Mouse (Mus musculus) adrenal gland, postnatal 36 days (tissue): ENCODE measurements around the gene Nol8. TPM values are rescaled to one million over a fixed set of nuclear protein-coding genes. Genes with fewer than 3 reads are reported as not detected.
A peak's percentile ranks its signal among the peaks of the same experiment; 100 is the strongest.

Source experiments
- DNase-seq, 2 experiments: peaks; one replicate each; pipeline ENCODE4 v3.0.0; 2021; ENCODE audit warnings: mixed read lengths in 1 of 2
- total RNA-seq, 2 experiments: library from RNA; stranded (reverse); gene quantifications; 2 replicates each; pipeline ENCODE4 v1.2.3; 2021

The Nol8 gene
- total RNA-seq, 2 experiments from 2014 or later, result 24.5 to 25.4 TPM

GRCm38 (mm10) chr13:49684266-49684665, 31.4 kb downstream of the Nol8 start:
- no peak for DNase-seq

DNA sequence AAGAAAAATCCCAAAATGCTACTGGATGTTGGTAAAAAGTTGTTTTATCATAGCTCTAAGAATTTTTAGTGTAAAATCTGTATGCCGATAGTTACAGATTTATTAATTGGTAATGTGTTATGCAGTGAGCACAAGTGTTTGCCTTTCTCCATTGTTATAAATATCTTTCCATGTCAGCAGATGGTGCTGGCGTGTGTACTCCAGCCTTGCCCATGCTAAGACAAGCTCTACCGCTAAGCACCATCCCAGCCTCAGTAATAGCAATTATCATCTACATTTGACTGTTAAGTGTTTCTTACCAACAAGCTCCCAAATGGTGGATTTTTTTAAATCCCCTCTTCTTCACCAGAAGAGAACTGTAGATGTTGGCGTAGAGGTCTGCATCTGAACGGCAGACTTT, 38.2 kb downstream of the Nol8 start:
- no peak for DNase-seq

DNA sequence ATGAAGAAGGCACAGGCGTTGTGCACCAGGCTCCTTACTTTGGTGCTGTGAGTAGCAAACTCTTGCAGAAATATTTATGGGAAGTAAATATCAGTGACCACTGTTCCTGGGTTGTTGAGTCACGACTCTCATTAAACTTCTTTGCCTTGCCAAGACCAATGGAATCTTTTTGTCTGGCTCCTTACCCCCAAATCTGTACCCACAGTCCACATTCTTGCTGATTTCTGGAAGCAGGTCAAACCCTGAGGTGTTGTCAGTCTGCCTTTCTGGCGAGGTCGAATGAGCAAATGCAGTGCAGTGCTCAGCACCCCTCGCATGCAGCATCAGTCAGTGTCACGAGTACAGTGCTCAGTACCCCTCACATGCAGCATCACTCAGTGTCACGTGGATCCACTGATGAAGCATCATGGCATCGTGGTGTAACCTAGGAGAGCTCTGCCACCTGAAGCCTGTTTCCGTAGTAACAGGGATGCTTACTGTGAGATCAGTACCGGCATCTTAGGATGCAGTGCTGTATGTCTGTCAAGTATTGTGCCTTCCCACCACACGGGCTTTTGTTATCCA, 50.4 kb downstream of the Nol8 start:
- no peak for DNase-seq

- no peak for DNase-seq
Observed at GRCm38 (mm10) chr13:49706032-49706690, 53.3 kb downstream of the Nol8 start.

GRCm38 (mm10) chr13:49708311-49708710, 55.4 kb downstream of the Nol8 start:
- DNase-seq, result peak; percentile 49 to 59

- no peak for DNase-seq
Observed at GRCm38 (mm10) chr13:49712047-49712721, 59.3 kb downstream of the Nol8 start.

DNA sequence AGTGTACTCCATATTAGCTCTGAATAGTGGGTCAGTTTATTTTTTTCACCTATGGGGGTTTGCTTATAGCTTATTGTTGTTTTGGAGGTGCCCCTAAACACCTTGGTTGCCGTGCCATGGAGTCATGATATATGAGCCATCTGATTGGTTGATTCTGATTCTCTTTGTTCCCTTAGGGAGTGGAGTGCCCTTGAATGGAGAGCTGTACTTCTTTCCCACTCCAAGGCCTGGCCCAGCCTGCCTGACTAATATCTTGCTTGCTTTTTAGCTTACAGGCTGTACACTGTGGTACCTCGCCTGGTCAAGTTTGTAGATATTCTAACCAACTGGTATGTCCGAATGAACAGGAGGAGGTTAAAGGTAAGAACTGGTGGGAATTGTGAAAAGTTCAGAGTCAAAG, 66.4 kb downstream of the Nol8 start:
- DNase-seq, result no peak

Other genes with a start within 250 kb of the Nol8 start
- 10 to 100 TPM; 33.1 to 49.4 TPM for gene Ippk, start 231.8 kb upstream of the Nol8 start, total RNA-seq
- gene Tes3-ps, start 159.8 kb upstream of the Nol8 start, total RNA-seq, result 1 to 10 TPM; 1.5 to 1.7 TPM
- gene Ecm2, start 148.3 kb upstream of the Nol8 start, total RNA-seq, result 1 to 10 TPM; 6.7 to 6.9 TPM
- 10 to 100 TPM in 1 of 2 experiments, 1 to 10 TPM in 1; 4.9 to 10.6 TPM for gene Aspn, start 108.6 kb upstream of the Nol8 start, total RNA-seq
- 1 to 10 TPM; 4.1 to 4.4 TPM for gene Omd, start 70.6 kb upstream of the Nol8 start, total RNA-seq
- 10 to 100 TPM; 45.6 to 52.5 TPM for gene Ogn, start 45.0 kb upstream of the Nol8 start, total RNA-seq
- gene Cenpp, start 293 bp upstream of the Nol8 start, total RNA-seq, result 1 to 10 TPM; 1.2 to 2.4 TPM
- gene Iars, start 29.0 kb downstream of the Nol8 start, total RNA-seq, result 10 to 100 TPM; 82.4 to 91.0 TPM
- not detected for gene Gm30302, start 145.9 kb downstream of the Nol8 start, total RNA-seq